Mouse (Mus musculus) bone marrow, adult 2 months (tissue): Measurements from ENCODE around the gene Cldn13.

ENCODE experiments used
- CTCF ChIP-seq: fragments of 200-500 bp; IDR thresholded peaks from 2 replicates; pipeline ENCODE4 v1.5.1; 2011; ENCODE audit warnings: low read length, control low read depth; ENCODE audit not compliant: control insufficient read depth, insufficient read depth
- POLR2A ChIP-seq: fragments of 200-500 bp; IDR thresholded peaks from 2 replicates; pipeline ENCODE4 v1.6.1; 2011; ENCODE audit warnings: low read depth, mild to moderate bottlenecking, control low read depth, low read length, borderline replicate concordance; ENCODE audit not compliant: control insufficient read depth

DNA sequence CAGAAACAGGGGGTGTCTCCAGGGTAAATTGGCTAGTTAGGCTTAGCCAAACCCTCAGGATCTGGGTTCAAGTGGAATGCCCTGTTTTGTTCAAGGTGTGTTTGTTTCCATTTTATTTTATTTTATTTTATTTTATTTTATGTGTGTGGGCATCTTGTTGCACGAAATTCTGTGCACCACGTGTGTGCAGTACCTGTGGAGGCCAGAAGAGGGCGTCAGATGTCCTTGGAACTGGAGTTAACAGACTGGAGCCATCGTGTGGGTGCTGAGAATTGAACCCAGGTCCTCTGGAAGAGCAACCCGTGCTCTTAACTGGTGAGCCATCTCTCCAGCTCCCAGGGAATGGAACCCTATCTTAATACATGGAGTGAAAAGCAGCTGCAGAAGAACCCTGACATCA lies 22.6 kb downstream of the Cldn13 start:
- TF ChIP-seq CTCF (no peak), POLR2A (no peak)
